Mouse (Mus musculus): ENCODE data around the gene Scap. TPM values are rescaled to one million over a fixed set of nuclear protein-coding genes. Genes with fewer than 3 reads are reported as not detected.
A peak's percentile ranks its signal among the peaks of the same experiment; 100 is the strongest.

Scap gene
- 100 to 1,000 TPM in 1 of 2 experiments, 10 to 100 TPM in 1; 63.2 to 118 TPM for total RNA-seq (2021)
- long read RNA-seq, experiment 1, full-length matches to known transcripts, result 53 of 84 reads
- long read RNA-seq, experiment 1, partial matches to known transcripts, result 18 of 84 reads
- long read RNA-seq, experiment 1, other reads (novel, unspliced or antisense), result 13 of 84 reads
- long read RNA-seq, experiment 2, full-length matches to known transcripts, result 49 of 183 reads
- long read RNA-seq, experiment 2, partial matches to known transcripts, result 114 of 183 reads
- long read RNA-seq, experiment 2, other reads (novel, unspliced or antisense), result 20 of 183 reads

GRCm38 (mm10) chr9:110333135-110333895 is at the start of gene Scap:
TSS of gene Scap (plus strand) at chr9:110333288.
- DNase-seq (ENCODE audit: low spot score in 2 of 2), result peak; percentile 99 to 100

- no peak for DNase-seq (ENCODE audit: low spot score in 2 of 2)
Observed at GRCm38 (mm10) chr9:110284075-110284697, 48.9 kb upstream of the Scap start.

GRCm38 (mm10) chr9:110287321-110287924 is 45.7 kb upstream of the Scap start:
- no peak for DNase-seq (ENCODE audit: low spot score in 2 of 2)

- no peak for DNase-seq (ENCODE audit: low spot score in 2 of 2)
Observed at GRCm38 (mm10) chr9:110293254-110293718, 39.8 kb upstream of the Scap start.

GRCm38 (mm10) chr9:110293873-110294415 is 39.1 kb upstream of the Scap start:
- DNase-seq (ENCODE audit: low spot score in 2 of 2), result no peak

GRCm38 (mm10) chr9:110294786-110295185 is 38.3 kb upstream of the Scap start:
- DNase-seq (ENCODE audit: low spot score in 2 of 2), result no peak

- peak; percentile 78 to 81 for DNase-seq (ENCODE audit: low spot score in 2 of 2)
Observed at GRCm38 (mm10) chr9:110296867-110297627, 36.0 kb upstream of the Scap start.

GRCm38 (mm10) chr9:110304516-110304915 is 28.6 kb upstream of the Scap start:
- no peak for DNase-seq (ENCODE audit: low spot score in 2 of 2)

- peak; percentile 78 to 88 for DNase-seq (ENCODE audit: low spot score in 2 of 2)
Observed at GRCm38 (mm10) chr9:110304969-110305651, 28.0 kb upstream of the Scap start, which contains the start of gene Elp6. TSS of gene Elp6 (plus strand) at chr9:110305173.

- DNase-seq (ENCODE audit: low spot score in 2 of 2), result no peak
Observed at GRCm38 (mm10) chr9:110306371-110306770, 26.7 kb upstream of the Scap start.

- DNase-seq (ENCODE audit: low spot score in 2 of 2), result no peak
Observed at GRCm38 (mm10) chr9:110314706-110315105, 18.4 kb upstream of the Scap start.

- no peak for DNase-seq (ENCODE audit: low spot score in 2 of 2)
Observed at GRCm38 (mm10) chr9:110315410-110315809, 17.7 kb upstream of the Scap start.

GRCm38 (mm10) chr9:110315904-110316303 is 17.2 kb upstream of the Scap start:
- no peak for DNase-seq (ENCODE audit: low spot score in 2 of 2)

GRCm38 (mm10) chr9:110316503-110316902 is 16.6 kb upstream of the Scap start:
- DNase-seq (ENCODE audit: low spot score in 2 of 2), result no peak

GRCm38 (mm10) chr9:110320769-110321168 is 12.3 kb upstream of the Scap start:
- no peak for DNase-seq (ENCODE audit: low spot score in 2 of 2)

GRCm38 (mm10) chr9:110322972-110323371 is 10.1 kb upstream of the Scap start:
- no peak for DNase-seq (ENCODE audit: low spot score in 2 of 2)

GRCm38 (mm10) chr9:110324181-110324580 is 8.9 kb upstream of the Scap start:
- no peak for DNase-seq (ENCODE audit: low spot score in 2 of 2)

- DNase-seq (ENCODE audit: low spot score in 2 of 2), result no peak
Observed at GRCm38 (mm10) chr9:110328178-110328577, 4.9 kb upstream of the Scap start.

GRCm38 (mm10) chr9:110328946-110329630 is 4.0 kb upstream of the Scap start:
- DNase-seq (ENCODE audit: low spot score in 2 of 2), result no peak

All from adrenal gland, adult 18-20 months (tissue).